Mouse (Mus musculus): ENCODE results near the gene Bad. TPM values are rescaled to one million over a fixed set of nuclear protein-coding genes. Genes with fewer than 3 reads are reported as not detected.

Bad gene
- total RNA-seq, 2 experiments from 2014 or later, result 20.6 to 29.0 TPM

DNA sequence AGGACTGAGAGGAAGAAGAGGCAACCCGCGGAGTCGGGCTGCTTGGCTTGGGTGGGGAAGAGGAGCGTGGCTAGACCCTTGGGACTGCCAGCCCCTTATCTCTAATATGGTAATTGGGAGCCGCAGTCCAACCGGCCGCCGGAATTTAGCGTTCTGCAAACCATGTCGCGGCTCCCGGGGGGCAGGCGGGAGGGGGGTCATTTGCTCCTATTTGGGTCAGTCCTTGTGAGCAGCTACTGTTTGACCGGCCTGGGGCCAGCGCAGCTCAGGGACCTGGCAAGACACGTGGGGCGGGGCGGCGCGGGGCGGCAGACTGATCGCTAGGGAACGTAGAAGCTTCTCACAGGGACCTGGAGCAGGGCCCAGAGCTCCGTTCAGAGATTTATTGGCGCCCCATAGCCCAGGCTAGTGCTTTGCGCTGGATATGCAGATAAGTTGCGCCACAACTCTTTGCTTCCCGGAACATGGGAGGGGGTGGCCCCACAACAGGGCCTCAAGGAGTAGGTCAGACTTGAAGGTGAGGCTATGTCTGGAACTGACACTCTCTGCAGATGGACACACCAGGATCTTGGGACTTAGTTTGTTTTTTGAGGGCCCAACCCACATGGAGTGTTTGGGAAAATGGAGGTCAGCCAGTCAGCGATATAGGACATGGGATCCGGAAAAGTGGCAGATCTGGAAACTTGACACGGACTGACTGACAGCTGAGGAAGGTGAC is 10.5 kb downstream of the Bad start:
- ATAC-seq (replicated peaks; ENCODE audit: low FRiP score, low TSS enrichment, poor library complexity, severe bottlenecking), result peak; percentile 45

DNA sequence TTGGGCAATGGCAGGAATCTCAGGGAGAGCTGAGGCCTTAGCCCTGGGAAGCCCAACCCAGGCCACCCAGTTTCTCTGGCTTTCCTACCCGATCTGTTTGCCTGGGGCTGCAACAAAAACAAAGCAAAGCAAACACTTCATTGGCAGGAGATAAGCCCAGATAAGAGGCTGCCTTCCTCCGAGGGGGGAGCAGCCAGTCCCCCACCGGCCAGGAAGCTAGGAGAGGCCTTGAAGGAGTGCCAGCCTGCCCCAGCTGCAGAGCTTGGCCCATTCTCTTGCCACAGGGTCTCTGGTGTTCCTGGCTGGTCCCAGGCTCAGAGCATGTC is 11.0 kb downstream of the Bad start:
- no peak for ATAC-seq (replicated peaks; ENCODE audit: low FRiP score, low TSS enrichment, poor library complexity, severe bottlenecking)

GRCm38 (mm10) chr19:6954046-6954445 is 12.4 kb downstream of the Bad start:
- ATAC-seq (replicated peaks; ENCODE audit: low FRiP score, low TSS enrichment, poor library complexity, severe bottlenecking), result no peak

DNA sequence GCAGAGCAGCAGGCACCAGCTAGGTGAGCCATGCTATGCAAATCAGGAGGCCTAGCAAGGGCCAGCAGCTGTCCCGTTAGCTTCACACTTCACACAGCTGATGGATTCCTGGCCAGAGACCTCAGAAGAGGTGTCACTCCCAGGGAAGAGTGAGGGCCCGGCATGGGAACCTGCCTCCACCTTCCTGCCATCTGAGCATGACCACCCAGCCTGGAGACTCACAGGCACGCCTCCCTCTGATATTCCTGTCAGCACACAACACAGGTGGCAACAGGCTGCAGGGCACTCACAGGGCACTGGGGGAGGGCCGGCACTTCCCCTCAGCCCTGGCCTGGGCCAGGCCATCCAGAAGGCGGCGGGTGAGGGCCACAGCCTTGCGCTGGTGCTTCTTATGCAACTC is 13.8 kb downstream of the Bad start:
- no peak for ATAC-seq (replicated peaks; ENCODE audit: low FRiP score, low TSS enrichment, poor library complexity, severe bottlenecking)

- ATAC-seq (replicated peaks; ENCODE audit: low FRiP score, low TSS enrichment, poor library complexity, severe bottlenecking), result no peak
Measured at GRCm38 (mm10) chr19:6956461-6956860, 14.8 kb downstream of the Bad start.

DNA sequence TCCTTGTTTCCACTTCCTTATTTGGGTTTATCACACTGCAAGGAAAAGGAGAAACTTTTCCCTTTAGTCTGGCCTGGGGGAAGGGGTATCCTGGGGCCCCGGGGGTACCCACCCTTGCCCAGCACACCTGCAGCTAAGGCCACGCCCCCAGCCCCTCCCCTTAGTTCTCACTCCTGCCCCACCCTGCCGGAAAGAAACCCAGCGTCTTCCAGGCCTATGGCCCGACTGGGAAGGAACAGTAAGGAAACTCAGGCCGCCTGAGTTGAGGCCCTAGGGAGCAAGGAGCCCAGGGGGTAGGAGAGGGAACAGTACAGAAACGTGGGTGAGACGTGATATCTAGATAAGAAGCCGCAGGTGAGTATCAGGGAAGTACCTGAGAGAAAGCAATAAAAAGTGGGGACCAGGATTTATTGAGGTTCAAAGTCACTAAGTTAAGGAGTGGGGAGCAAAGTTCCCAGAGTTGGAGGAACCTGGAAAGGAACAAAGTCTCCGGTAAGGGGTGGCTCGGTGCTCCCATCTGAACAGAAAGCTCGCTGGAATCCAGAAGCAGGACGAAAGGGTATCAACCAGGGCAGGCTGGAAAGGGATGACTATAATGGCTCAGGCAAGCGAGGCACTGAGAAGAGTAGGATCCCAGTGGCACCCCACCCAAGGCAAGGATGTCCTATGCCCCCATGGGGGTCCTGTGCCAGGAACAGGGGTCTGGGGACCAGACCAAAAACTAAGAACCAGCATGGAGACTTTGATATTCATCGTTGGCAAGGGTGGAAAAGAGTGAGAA is 27.0 kb downstream of the Bad start:
- no peak for ATAC-seq (replicated peaks; ENCODE audit: low FRiP score, low TSS enrichment, poor library complexity, severe bottlenecking)

DNA sequence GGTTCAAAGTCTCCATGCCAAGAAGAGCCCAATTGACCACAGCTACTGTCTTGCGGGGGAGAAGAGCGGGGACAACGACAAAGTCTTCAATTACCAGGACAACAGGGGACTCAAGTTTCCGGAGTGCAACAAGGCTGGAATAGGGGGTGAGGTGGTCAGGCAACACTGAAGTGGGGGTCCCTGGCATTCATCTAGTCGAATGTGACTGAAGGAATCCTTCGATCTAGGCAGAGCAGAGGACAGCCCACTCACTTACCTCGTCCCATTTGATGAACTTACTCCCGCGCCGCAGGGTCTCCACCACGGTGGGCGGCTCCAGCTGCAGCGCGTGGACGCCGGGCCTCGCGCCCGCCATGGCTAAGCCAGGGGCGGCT is 27.6 kb downstream of the Bad start:
- ATAC-seq (replicated peaks; ENCODE audit: low FRiP score, low TSS enrichment, poor library complexity, severe bottlenecking), result no peak

DNA sequence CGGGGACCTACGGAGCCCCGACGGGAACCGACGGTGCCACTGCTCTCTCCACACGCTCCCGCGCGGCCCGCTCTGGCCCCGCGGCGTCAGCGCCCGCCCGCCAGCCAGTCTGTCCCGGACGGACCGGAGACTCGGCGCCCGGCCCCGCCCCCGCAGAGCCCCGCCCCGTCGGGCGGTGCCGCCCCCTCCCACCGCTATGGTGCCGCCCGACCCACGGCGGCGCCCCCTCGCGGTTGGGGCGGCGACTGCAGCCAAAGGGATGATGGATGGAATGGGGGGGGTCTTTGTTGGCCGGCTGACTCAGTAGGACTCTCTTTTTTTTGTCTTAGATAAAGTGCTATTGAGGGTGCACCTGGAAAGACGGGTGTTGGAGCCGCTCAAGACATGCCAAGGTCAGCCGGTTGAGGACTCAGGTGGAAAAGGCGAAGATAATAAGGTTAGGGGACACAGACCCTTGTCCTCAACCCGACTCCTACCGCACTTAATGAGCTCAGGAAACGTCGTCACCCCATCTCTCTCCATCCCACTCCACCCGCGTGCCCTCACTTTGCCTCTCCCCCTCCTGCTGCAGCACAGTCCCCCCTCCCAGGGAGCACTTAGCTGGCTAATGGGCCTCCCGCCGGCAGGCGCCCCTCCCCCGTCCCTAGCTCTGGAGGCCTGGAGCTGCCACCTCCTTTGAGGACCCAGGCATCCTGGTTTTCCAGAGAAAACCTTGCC is 28.2 kb downstream of the Bad start:
- 0 out of 2 replicates have a peak, but pooled peaks have one; percentile 19 for ATAC-seq (replicated peaks; ENCODE audit: low FRiP score, low TSS enrichment, poor library complexity, severe bottlenecking)

DNA sequence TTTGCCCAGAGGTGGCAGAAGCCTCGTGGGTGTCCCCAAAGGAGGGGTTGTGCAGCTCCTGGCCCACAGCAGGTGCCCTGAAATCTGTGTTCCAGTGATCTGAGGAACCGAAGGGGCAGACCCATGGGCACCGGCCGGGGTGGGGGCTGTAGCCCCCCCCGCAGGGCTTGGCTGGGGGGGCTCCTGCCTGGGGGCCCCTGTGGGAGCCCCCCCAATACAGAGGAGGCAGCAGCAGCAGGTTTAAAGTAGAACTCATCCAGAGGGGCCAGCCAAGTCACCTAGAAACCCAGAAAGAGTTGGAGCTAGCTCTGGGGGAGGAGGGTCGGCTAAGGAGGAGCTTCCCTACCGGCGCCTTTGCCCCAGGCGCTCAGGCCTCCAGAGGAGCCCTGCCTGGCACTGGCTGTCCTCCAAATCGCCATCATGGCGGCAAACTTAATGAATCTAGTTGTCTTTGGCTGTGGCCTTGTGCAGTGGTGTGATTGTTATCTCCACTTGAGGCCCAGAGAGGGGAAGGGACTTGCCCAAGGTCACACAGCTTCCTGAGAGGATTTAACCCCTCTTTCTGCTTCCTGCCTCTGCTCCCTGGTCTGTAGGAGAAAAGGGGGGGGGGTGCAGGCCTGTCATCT is 28.9 kb downstream of the Bad start:
- no peak for ATAC-seq (replicated peaks; ENCODE audit: low FRiP score, low TSS enrichment, poor library complexity, severe bottlenecking)

DNA sequence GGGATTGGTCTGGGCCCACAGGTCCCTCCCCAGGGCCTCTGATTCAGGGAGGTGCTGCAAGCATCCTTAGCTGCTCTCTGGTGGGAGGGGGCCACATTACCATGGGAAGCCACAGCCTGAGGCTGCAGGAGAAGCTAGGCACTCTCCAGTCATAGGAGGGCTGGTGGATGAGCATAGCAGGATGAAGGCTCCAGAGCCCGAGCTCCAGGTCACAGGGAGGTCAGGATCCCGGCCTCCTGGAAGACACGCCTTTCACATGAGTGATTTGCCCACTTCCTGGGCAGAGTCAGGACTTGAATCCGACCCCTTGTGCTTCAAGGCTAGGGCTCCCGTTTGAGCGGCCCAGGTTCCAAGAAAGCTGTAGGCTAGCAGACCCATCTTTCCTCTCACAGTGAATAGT is 30.0 kb downstream of the Bad start:
- no peak for ATAC-seq (replicated peaks; ENCODE audit: low FRiP score, low TSS enrichment, poor library complexity, severe bottlenecking)

- ATAC-seq (replicated peaks; ENCODE audit: low FRiP score, low TSS enrichment, poor library complexity, severe bottlenecking), result no peak
Measured at GRCm38 (mm10) chr19:6972247-6972917, 30.7 kb downstream of the Bad start.

GRCm38 (mm10) chr19:6973581-6974190 is 32.0 kb downstream of the Bad start:
- no peak for ATAC-seq (replicated peaks; ENCODE audit: low FRiP score, low TSS enrichment, poor library complexity, severe bottlenecking)

DNA sequence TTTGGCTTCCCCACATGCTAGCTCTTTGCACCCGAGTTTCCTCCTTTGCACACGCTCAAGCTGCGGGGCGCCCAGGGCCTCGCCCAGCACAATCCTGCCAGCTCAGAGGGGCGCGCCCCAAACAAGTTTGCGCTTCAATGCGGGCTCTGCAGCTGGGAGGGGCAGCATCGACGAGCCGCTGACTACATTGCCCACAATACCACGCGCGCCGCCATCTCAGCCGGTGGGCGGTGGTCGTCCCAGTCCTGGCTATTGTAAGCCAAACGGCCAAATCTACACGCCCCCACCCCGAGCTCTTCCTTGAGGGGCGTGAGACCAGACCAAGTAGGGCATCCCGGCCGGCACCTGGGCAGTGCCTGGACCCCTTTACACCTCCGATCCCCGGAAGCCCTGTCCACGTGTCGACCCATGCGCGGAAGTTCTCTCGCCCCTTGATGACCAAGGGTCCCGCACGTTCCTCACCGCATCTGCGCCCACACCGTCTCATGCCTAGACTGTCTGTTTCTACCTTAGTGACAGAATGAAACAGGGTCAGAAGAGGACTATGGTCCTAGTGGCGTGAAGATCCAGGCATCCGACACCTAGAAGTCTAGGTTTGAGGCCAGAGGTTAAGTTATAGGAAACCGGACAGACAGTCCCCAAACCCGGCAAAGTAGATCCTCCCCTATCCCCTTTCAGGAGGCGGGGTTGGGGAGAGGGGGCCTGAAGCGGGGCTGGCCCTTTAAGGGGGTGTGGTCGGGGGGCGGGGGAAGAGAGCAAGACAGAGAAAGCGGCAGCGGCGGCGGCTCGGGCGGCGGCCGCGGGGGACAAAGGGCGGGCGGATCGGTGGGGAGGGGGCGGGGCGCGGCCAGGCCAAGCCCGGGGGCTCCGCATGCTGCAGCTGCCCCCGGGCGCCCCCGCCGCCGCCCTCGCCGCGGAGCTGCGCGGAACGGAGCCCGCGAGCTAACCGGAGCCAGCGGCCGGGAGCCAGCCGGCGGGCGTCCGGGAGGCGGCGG is 32.8 kb downstream of the Bad start, which contains the start of gene Ppp1r14b:
Ppp1r14b (plus strand) TSS at position 758 of the 995 bp plus-strand sequence.
- peak; percentile 70 for ATAC-seq (replicated peaks; ENCODE audit: low FRiP score, low TSS enrichment, poor library complexity, severe bottlenecking)

GRCm38 (mm10) chr19:6975537-6976521 is 34.2 kb downstream of the Bad start, which contains the start of gene Plcb3:
Plcb3 (minus strand) TSS chr19:6976470.
- peak; percentile 10 for ATAC-seq (replicated peaks; ENCODE audit: low FRiP score, low TSS enrichment, poor library complexity, severe bottlenecking)

GRCm38 (mm10) chr19:6977759-6978638 is 36.3 kb downstream of the Bad start:
- no peak for ATAC-seq (replicated peaks; ENCODE audit: low FRiP score, low TSS enrichment, poor library complexity, severe bottlenecking)

GRCm38 (mm10) chr19:6978639-6978974 is 36.9 kb downstream of the Bad start:
- no peak for ATAC-seq (replicated peaks; ENCODE audit: low FRiP score, low TSS enrichment, poor library complexity, severe bottlenecking)
